Mouse (Mus musculus): ENCODE data around the gene Crybb1. TPM values are rescaled to one million over a fixed set of nuclear protein-coding genes. Genes with fewer than 3 reads are reported as not detected.

Crybb1 gene
- total RNA-seq, 2 experiments from 2014 or later = not detected

DNA sequence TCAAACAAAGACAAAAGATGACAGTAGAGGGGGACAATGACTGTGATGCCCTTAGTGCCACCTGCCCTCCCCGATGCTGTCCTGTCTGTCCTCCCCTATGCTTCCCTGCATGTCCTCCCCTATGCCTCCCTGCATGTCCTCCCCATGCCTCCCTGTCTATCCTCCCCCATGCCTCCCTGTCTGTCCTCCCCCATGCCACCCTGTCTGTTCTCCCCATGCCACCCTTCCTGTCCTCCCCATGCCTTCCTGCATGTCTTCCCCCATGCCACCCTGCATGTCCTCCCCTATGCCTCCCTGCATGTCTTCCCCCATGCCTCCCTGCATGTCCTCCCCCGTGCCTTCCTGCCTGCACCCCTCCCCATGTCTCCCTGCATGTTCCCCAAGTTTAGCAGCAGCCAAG is 44.5 kb downstream of the Crybb1 start:
- no peak for ATAC-seq (replicated peaks; ENCODE audit: poor library complexity)

- no peak for ATAC-seq (replicated peaks; ENCODE audit: poor library complexity)
Measured at GRCm38 (mm10) chr5:112300721-112301308, 45.2 kb downstream of the Crybb1 start.

- ATAC-seq (replicated peaks; ENCODE audit: poor library complexity) = peak; percentile 15
Measured at GRCm38 (mm10) chr5:112301694-112302093, 46.1 kb downstream of the Crybb1 start.

DNA sequence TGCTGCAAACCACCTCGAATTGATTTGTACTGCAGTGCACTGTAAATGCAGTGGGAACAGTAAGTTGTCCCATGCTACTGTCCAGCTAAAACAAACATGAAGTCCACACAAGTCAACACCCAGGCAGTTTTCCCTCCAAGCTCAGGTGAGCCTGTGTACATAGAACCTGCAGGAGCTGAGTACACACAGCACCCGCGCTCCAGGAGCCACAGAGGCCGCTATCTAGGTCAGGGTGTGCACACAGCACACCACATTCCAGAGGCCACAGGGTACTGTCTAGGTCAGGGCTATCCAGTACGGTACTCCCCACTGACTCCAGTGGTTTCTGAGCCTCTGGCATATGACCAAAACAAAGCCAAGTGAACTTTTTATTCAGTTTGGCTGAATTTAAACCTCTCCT is 46.7 kb downstream of the Crybb1 start:
- ATAC-seq (replicated peaks; ENCODE audit: poor library complexity) = no peak

- ATAC-seq (replicated peaks; ENCODE audit: poor library complexity) = no peak
Measured at GRCm38 (mm10) chr5:112305842-112306241, 50.2 kb downstream of the Crybb1 start.

GRCm38 (mm10) chr5:112313222-112313885 is 57.7 kb downstream of the Crybb1 start:
- no peak for ATAC-seq (replicated peaks; ENCODE audit: poor library complexity)

- no peak for ATAC-seq (replicated peaks; ENCODE audit: poor library complexity)
Measured at GRCm38 (mm10) chr5:112316468-112316867, 60.9 kb downstream of the Crybb1 start.

DNA sequence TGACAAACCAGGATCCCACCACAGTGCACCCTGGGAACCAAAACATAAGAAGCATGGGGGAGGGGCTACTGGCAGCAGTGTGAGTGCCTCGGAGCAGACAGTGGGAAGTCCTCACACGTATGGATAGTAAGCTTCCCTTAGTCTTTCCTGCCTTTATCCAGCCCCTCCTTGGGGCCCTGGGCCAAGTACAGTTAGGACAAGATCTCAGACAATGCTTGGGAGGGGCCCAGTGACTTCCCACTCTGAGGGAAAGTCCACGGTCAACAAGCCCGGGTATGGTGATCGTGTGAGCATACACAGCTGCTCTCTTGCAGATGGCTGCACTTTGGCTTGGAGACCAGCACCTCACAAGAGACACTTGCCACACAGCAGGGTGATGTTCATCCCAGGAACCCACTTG is 61.7 kb downstream of the Crybb1 start:
- ATAC-seq (replicated peaks; ENCODE audit: poor library complexity) = 0 out of 2 replicates have a peak, but pooled peaks have one; percentile 13

Other genes with a start within 250 kb of the Crybb1 start
- not detected in 2 replicates for gene Cryba4, start 3.3 kb upstream of the Crybb1 start, total RNA-seq (2015)
- not detected in 2 replicates for gene Cryba4, start 3.3 kb upstream of the Crybb1 start, total RNA-seq (2017)
- gene Tpst2, start 20.9 kb downstream of the Crybb1 start, total RNA-seq (2015) = 22.6 and 29.6 TPM in 2 replicates
- gene Tpst2, start 20.9 kb downstream of the Crybb1 start, total RNA-seq (2017) = 31.4 and 45.3 TPM in 2 replicates
- 12.9 and 16.2 TPM in 2 replicates for gene Tfip11, start 70.5 kb downstream of the Crybb1 start, total RNA-seq (2015)
- gene Tfip11, start 70.5 kb downstream of the Crybb1 start, total RNA-seq (2017) = 12.9 and 20.1 TPM in 2 replicates
- gene Srrd, start 87.2 kb downstream of the Crybb1 start, total RNA-seq (2015) = 33.7 and 40.2 TPM in 2 replicates
- gene Srrd, start 87.2 kb downstream of the Crybb1 start, total RNA-seq (2017) = 15.1 and 18.5 TPM in 2 replicates
- gene Hps4, start 87.3 kb downstream of the Crybb1 start, total RNA-seq (2015) = 15.1 and 15.9 TPM in 2 replicates
- 12.8 and 17.6 TPM in 2 replicates for gene Hps4, start 87.3 kb downstream of the Crybb1 start, total RNA-seq (2017)
- gene Gm6583, start 100.2 kb downstream of the Crybb1 start, total RNA-seq (2015) = not detected in 2 replicates
- not detected in 2 replicates for gene Gm6583, start 100.2 kb downstream of the Crybb1 start, total RNA-seq (2017)
- gene Asphd2, start 139.1 kb downstream of the Crybb1 start, total RNA-seq (2015) = not detected in 2 replicates
- not detected in 2 replicates for gene Asphd2, start 139.1 kb downstream of the Crybb1 start, total RNA-seq (2017)
- not detected in 2 replicates for gene Gm6588, start 193.6 kb downstream of the Crybb1 start, total RNA-seq (2015)
- not detected in 2 replicates for gene Gm6588, start 193.6 kb downstream of the Crybb1 start, total RNA-seq (2017)

Data from megakaryocyte progenitor cell, adult 5-6 weeks (primary cell).